Mouse (Mus musculus) spleen, postnatal 4 days (tissue): Measurements from ENCODE around the gene Vezt.
A peak's percentile ranks its signal among the peaks of the same experiment; 100 is the strongest.

Experiments used
- DNase-seq, 2 experiments: peaks; one replicate each; pipeline ENCODE4 v3.0.0; 2022; ENCODE audit warnings: low spot score in 2 of 2

Gene Vezt

GRCm38 (mm10) chr10:94035658-94036374 is at the start of gene Vezt, which contains the start of gene Fgd6:
TSS of gene Vezt (minus strand) at chr10:94035817.
TSS of gene Fgd6 (plus strand) at chr10:94036001.
- peak; percentile 98 to 99 for DNase-seq

- no peak for DNase-seq
These were observed 46.6 kb upstream of the Vezt start for GRCm38 (mm10) chr10:94082040-94082734.

- no peak for DNase-seq
These were observed 45.1 kb upstream of the Vezt start for GRCm38 (mm10) chr10:94080740-94081139.

GRCm38 (mm10) chr10:94076966-94077825 is 41.6 kb upstream of the Vezt start:
- DNase-seq: no peak

GRCm38 (mm10) chr10:94072916-94073465 is 37.4 kb upstream of the Vezt start:
- DNase-seq: no peak

GRCm38 (mm10) chr10:94072261-94072915 is 36.8 kb upstream of the Vezt start:
- DNase-seq: peak in 1 of 2 experiments; percentile 55

GRCm38 (mm10) chr10:94071641-94072040 is 36.0 kb upstream of the Vezt start:
- no peak for DNase-seq

GRCm38 (mm10) chr10:94068701-94069100 is 33.1 kb upstream of the Vezt start:
- no peak for DNase-seq

GRCm38 (mm10) chr10:94066896-94067295 is 31.3 kb upstream of the Vezt start:
- no peak for DNase-seq

GRCm38 (mm10) chr10:94062357-94062756 is 26.7 kb upstream of the Vezt start:
- DNase-seq: no peak

- DNase-seq: no peak
These were observed 24.6 kb upstream of the Vezt start for GRCm38 (mm10) chr10:94060190-94060589.

- no peak for DNase-seq
These were observed 24.0 kb upstream of the Vezt start for GRCm38 (mm10) chr10:94059618-94060055.

GRCm38 (mm10) chr10:94056487-94056886 is 20.9 kb upstream of the Vezt start:
- no peak for DNase-seq

GRCm38 (mm10) chr10:94050736-94051135 is 15.1 kb upstream of the Vezt start:
- no peak for DNase-seq

- DNase-seq: no peak
These were observed 13.5 kb upstream of the Vezt start for GRCm38 (mm10) chr10:94049121-94049520.

- peak in 1 of 2 experiments; percentile 55 for DNase-seq
These were observed 12.4 kb upstream of the Vezt start for GRCm38 (mm10) chr10:94047845-94048559.

- DNase-seq: no peak
These were observed 11.4 kb upstream of the Vezt start for GRCm38 (mm10) chr10:94047024-94047423.

- DNase-seq: no peak
These were observed 9.7 kb upstream of the Vezt start for GRCm38 (mm10) chr10:94045301-94045700.

- DNase-seq: no peak
These were observed 8.3 kb upstream of the Vezt start for GRCm38 (mm10) chr10:94043908-94044307.

- DNase-seq: no peak
These were observed 3.0 kb upstream of the Vezt start for GRCm38 (mm10) chr10:94038366-94039260.
